Mouse (Mus musculus) C2C12 (cell line): ENCODE data around the gene Eif4h. TPM values are rescaled to one million over a fixed set of nuclear protein-coding genes. Genes with fewer than 3 reads are reported as not detected.

Experiments
- H3K27me3 ChIP-seq: one replicate; pipeline ENCODE4 v1.6.1; 2011; ENCODE audit not compliant: control insufficient read depth, insufficient read depth, insufficient read length
- H3K36me3 ChIP-seq: one replicate; pipeline ENCODE4 v1.6.1; 2011; ENCODE audit not compliant: control insufficient read depth, insufficient read depth
- H3K4me3 ChIP-seq: one replicate; pipeline ENCODE4 v1.5.1; 2011; ENCODE audit warnings: mild to moderate bottlenecking, control low read depth; ENCODE audit not compliant: poor library complexity, insufficient read depth, severe bottlenecking
- H3K79me2 ChIP-seq: one replicate; pipeline ENCODE4 v1.6.1; 2011; ENCODE audit not compliant: control insufficient read depth, insufficient read depth
- H3K79me3 ChIP-seq: one replicate; pipeline ENCODE4 v1.6.1; 2011; ENCODE audit warnings: low read depth, control low read depth
- H3ac ChIP-seq: one replicate; pipeline ENCODE3; 2011; ENCODE audit warnings: low read depth; ENCODE audit not compliant: control insufficient read depth, insufficient read length
- CEBPB ChIP-seq: IDR thresholded peaks from one replicate; pipeline ENCODE4 v1.6.1; 2011; ENCODE audit warnings: low read depth, mild to moderate bottlenecking, control low read depth, moderate library complexity
- CTCF ChIP-seq: IDR thresholded peaks from one replicate; pipeline ENCODE4 v1.5.1; 2011; ENCODE audit not compliant: control insufficient read depth, insufficient read depth, insufficient read length
- FOSL1 ChIP-seq: IDR thresholded peaks from one replicate; pipeline ENCODE4 v1.8.0; 2011; ENCODE audit warnings: mild to moderate bottlenecking, low read length; ENCODE audit not compliant: poor library complexity, insufficient read depth, severe bottlenecking
- MAX ChIP-seq: IDR thresholded peaks from one replicate; pipeline ENCODE4 v1.6.1; 2011; ENCODE audit warnings: mild to moderate bottlenecking, control low read depth
- MYOD1 ChIP-seq: IDR thresholded peaks from one replicate; pipeline ENCODE4 v1.6.1; 2011; ENCODE audit warnings: low read depth; ENCODE audit not compliant: control insufficient read depth, insufficient read length
- MYOG ChIP-seq: IDR thresholded peaks from one replicate; pipeline ENCODE4 v1.6.1; 2011; ENCODE audit not compliant: control insufficient read depth, insufficient read length; ENCODE audit errors: extremely low read depth
- USF1 ChIP-seq: IDR thresholded peaks from one replicate; pipeline ENCODE4 v1.6.1; 2011; ENCODE audit warnings: low read depth, mild to moderate bottlenecking, control low read depth, moderate library complexity
- polyA plus RNA-seq: library from polyadenylated mRNA; unstranded; fragments of >200 nt; fragmentation: generic; extraction: Trizol; gene quantifications from one replicate; pipeline ENCODE4 v1.2.1, GENCODE M21; 2012; ENCODE audit warnings: missing spikeins

Gene Eif4h
- polyA plus RNA-seq, 1 experiment = 427 TPM

GRCm38 (mm10) chr5:134614296-134614695 is 25.0 kb downstream of the Eif4h start:
- H3K79me2 ChIP-seq = no peaks in the 10 kb centered on the region
- H3K4me3 ChIP-seq = no peak overlapping the region
- TF ChIP-seq MYOD1 (no peak), USF1 (no peak), CEBPB (no peak), CTCF (no peak), FOSL1 (no peak), MAX (no peak), MYOG (no peak)
- peaks cover 9% of the 10 kb centered on the region for H3K36me3 ChIP-seq
- no peaks in the 10 kb centered on the region for H3K27me3 ChIP-seq
- H3ac ChIP-seq = no peak overlapping the region
- no peaks in the 10 kb centered on the region for H3K79me3 ChIP-seq

GRCm38 (mm10) chr5:134613727-134614126 is 25.6 kb downstream of the Eif4h start:
- no peak overlapping the region for H3K4me3 ChIP-seq
- no peaks in the 10 kb centered on the region for H3K27me3 ChIP-seq
- TF ChIP-seq FOSL1 = no peak
- TF ChIP-seq USF1 = no peak
- no peak for TF ChIP-seq CEBPB
- TF ChIP-seq CTCF = no peak
- no peak for TF ChIP-seq MYOG
- TF ChIP-seq MAX = no peak
- no peak for TF ChIP-seq MYOD1
- H3K36me3 ChIP-seq = peaks cover 5% of the 10 kb centered on the region
- H3ac ChIP-seq = no peak overlapping the region
- no peaks in the 10 kb centered on the region for H3K79me2 ChIP-seq
- no peaks in the 10 kb centered on the region for H3K79me3 ChIP-seq

- H3K79me3 ChIP-seq = no peaks in the 10 kb centered on the region
- TF ChIP-seq MYOD1 = peak; percentile 34
- TF ChIP-seq USF1 = peak; percentile 39
- TF ChIP-seq CTCF = no peak
- peaks cover 4% of the 10 kb centered on the region for H3K36me3 ChIP-seq
- H3ac ChIP-seq = no peak overlapping the region
- H3K79me2 ChIP-seq = no peaks in the 10 kb centered on the region
- H3K4me3 ChIP-seq = no peak overlapping the region
- H3K27me3 ChIP-seq = no peaks in the 10 kb centered on the region
These were observed 27.3 kb downstream of the Eif4h start for GRCm38 (mm10) chr5:134611810-134612521.

- Histone ChIP-seq H3K79me3 (no peaks in the 10 kb centered on the region), H3K79me2 (no peaks in the 10 kb centered on the region), H3ac (no peak overlapping the region), H3K27me3 (no peaks in the 10 kb centered on the region), H3K4me3 (no peak overlapping the region), H3K36me3 (no peaks in the 10 kb centered on the region)
- TF ChIP-seq MYOG (no peak), USF1 (no peak), FOSL1 (no peak), CTCF (no peak)
These were observed 29.2 kb downstream of the Eif4h start for GRCm38 (mm10) chr5:134609916-134610643.

GRCm38 (mm10) chr5:134607121-134607520 is 32.2 kb downstream of the Eif4h start:
- no peaks in the 10 kb centered on the region for H3K36me3 ChIP-seq
- H3K27me3 ChIP-seq = no peaks in the 10 kb centered on the region
- no peaks in the 10 kb centered on the region for H3K79me2 ChIP-seq
- no peak overlapping the region for H3K4me3 ChIP-seq
- no peaks in the 10 kb centered on the region for H3K79me3 ChIP-seq
- TF ChIP-seq MAX = peak; percentile 29
- TF ChIP-seq MYOG = no peak
- no peak for TF ChIP-seq CEBPB
- no peak for TF ChIP-seq MYOD1
- TF ChIP-seq CTCF = no peak
- peak; percentile 93 for TF ChIP-seq USF1
- no peak overlapping the region for H3ac ChIP-seq

GRCm38 (mm10) chr5:134606314-134606713 is 33.0 kb downstream of the Eif4h start:
- H3K79me2 ChIP-seq = no peaks in the 10 kb centered on the region

More at GRCm38 (mm10) chr5:134606314-134606713, 33.0 kb downstream of the Eif4h start:
- TF ChIP-seq CEBPB = no peak
- Histone ChIP-seq H3K36me3 (no peaks in the 10 kb centered on the region), H3ac (no peak overlapping the region), H3K79me3 (no peaks in the 10 kb centered on the region), H3K4me3 (no peak overlapping the region), H3K27me3 (no peaks in the 10 kb centered on the region)
